Mouse (Mus musculus): Measurements from ENCODE around the gene Ppargc1a. TPM values are rescaled to one million over a fixed set of nuclear protein-coding genes. Genes with fewer than 3 reads are reported as not detected.

Ppargc1a gene
- total RNA-seq, 2 experiments from 2014 or later = 51.4 to 53.7 TPM

GRCm38 (mm10) chr5:51553671-51554070, 13.9 kb downstream of the Ppargc1a start:
- DNase-seq (ENCODE audit: low spot score in 2 of 2) = peak; percentile 26 to 31
- intact Hi-C loops (cut with DNase I) = no loop called here

- intact Hi-C loops (cut with DNase I) = no loop called here
Measured at GRCm38 (mm10) chr5:51553251-51553650, 14.3 kb downstream of the Ppargc1a start.

GRCm38 (mm10) chr5:51552483-51553091, 14.9 kb downstream of the Ppargc1a start:
- intact Hi-C loops (cut with DNase I) = no loop called here
- peak; percentile 35 to 39 for DNase-seq (ENCODE audit: low spot score in 2 of 2)

More at GRCm38 (mm10) chr5:51553251-51553650, 14.3 kb downstream of the Ppargc1a start:
- peak in 1 of 2 experiments; percentile 6 for DNase-seq (ENCODE audit: low spot score in 2 of 2)

GRCm38 (mm10) chr5:51551852-51552482, 15.6 kb downstream of the Ppargc1a start:
- intact Hi-C loops (cut with DNase I) = no loop called here
- DNase-seq (ENCODE audit: low spot score in 2 of 2) = no peak

GRCm38 (mm10) chr5:51547442-51548035, 20.0 kb downstream of the Ppargc1a start:
- intact Hi-C loops (cut with DNase I) = no loop called here
- no peak for DNase-seq (ENCODE audit: low spot score in 2 of 2)

GRCm38 (mm10) chr5:51546817-51547216, 20.7 kb downstream of the Ppargc1a start:
- intact Hi-C loops (cut with DNase I) = no loop called here
- no peak for DNase-seq (ENCODE audit: low spot score in 2 of 2)

GRCm38 (mm10) chr5:51545133-51546049, 22.1 kb downstream of the Ppargc1a start:
- intact Hi-C loops (cut with DNase I) = no loop called here

GRCm38 (mm10) chr5:51544141-51544735, 23.3 kb downstream of the Ppargc1a start:
- no peak for DNase-seq (ENCODE audit: low spot score in 2 of 2)

More at GRCm38 (mm10) chr5:51545133-51546049, 22.1 kb downstream of the Ppargc1a start:
- DNase-seq (ENCODE audit: low spot score in 2 of 2) = no peak

GRCm38 (mm10) chr5:51541557-51541956, 26.0 kb downstream of the Ppargc1a start:
- DNase-seq (ENCODE audit: low spot score in 2 of 2) = no peak
- intact Hi-C loops (cut with DNase I) = no loop called here

More at GRCm38 (mm10) chr5:51544141-51544735, 23.3 kb downstream of the Ppargc1a start:
- intact Hi-C loops (cut with DNase I) = no loop called here

GRCm38 (mm10) chr5:51540816-51541215, 26.7 kb downstream of the Ppargc1a start:
- intact Hi-C loops (cut with DNase I) = no loop called here

GRCm38 (mm10) chr5:51539563-51539962, 28.0 kb downstream of the Ppargc1a start:
- no peak for DNase-seq (ENCODE audit: low spot score in 2 of 2)
- intact Hi-C loops (cut with DNase I) = no loop called here

More at GRCm38 (mm10) chr5:51540816-51541215, 26.7 kb downstream of the Ppargc1a start:
- DNase-seq (ENCODE audit: low spot score in 2 of 2) = no peak

GRCm38 (mm10) chr5:51538319-51538718, 29.2 kb downstream of the Ppargc1a start:
- no peak for DNase-seq (ENCODE audit: low spot score in 2 of 2)
- intact Hi-C loops (cut with DNase I) = no loop called here

GRCm38 (mm10) chr5:51537646-51538030, 29.9 kb downstream of the Ppargc1a start:
- intact Hi-C loops (cut with DNase I) = no loop called here
- no peak for DNase-seq (ENCODE audit: low spot score in 2 of 2)

GRCm38 (mm10) chr5:51537009-51537645, 30.4 kb downstream of the Ppargc1a start:
- DNase-seq (ENCODE audit: low spot score in 2 of 2) = no peak
- intact Hi-C loops (cut with DNase I) = no loop called here

- no peak for DNase-seq (ENCODE audit: low spot score in 2 of 2)
- intact Hi-C loops (cut with DNase I) = no loop called here
Measured at GRCm38 (mm10) chr5:51534456-51534855, 33.1 kb downstream of the Ppargc1a start.

- DNase-seq (ENCODE audit: low spot score in 2 of 2) = no peak
- intact Hi-C loops (cut with DNase I) = no loop called here
Measured at GRCm38 (mm10) chr5:51531286-51531685, 36.2 kb downstream of the Ppargc1a start.

GRCm38 (mm10) chr5:51529444-51529843, 38.1 kb downstream of the Ppargc1a start:
- intact Hi-C loops (cut with DNase I) = no loop called here
- DNase-seq (ENCODE audit: low spot score in 2 of 2) = no peak

- intact Hi-C loops (cut with DNase I) = no loop called here
- DNase-seq (ENCODE audit: low spot score in 2 of 2) = no peak
Measured at GRCm38 (mm10) chr5:51528165-51528498, 39.4 kb downstream of the Ppargc1a start.

- DNase-seq (ENCODE audit: low spot score in 2 of 2) = no peak
- intact Hi-C loops (cut with DNase I) = no loop called here
Measured at GRCm38 (mm10) chr5:51527498-51528164, 39.9 kb downstream of the Ppargc1a start.

Data from left cerebral cortex, postnatal 25 days (tissue).